Mouse (Mus musculus) heart, embryonic 11.5 days (tissue): ENCODE results near the gene Fcgrt. TPM values are rescaled to one million over a fixed set of nuclear protein-coding genes. Genes with fewer than 3 reads are reported as not detected.
A peak's percentile ranks its signal among the peaks of the same experiment; 100 is the strongest.
"Not testable (repeated sequence)": the region's sequence is repeated elsewhere in the genome, so short reads cannot be mapped to it uniquely, and the experiment has no call there.

ENCODE experiments used
- ATAC-seq: fragments of 200-750 bp; cut with Nextera tagmentation; replicated peaks from 2 replicates; pipeline ENCODE4 v1.8.0; 2017; ENCODE audit warnings: moderate library complexity; ENCODE audit not compliant: insufficient number of reproducible peaks, low FRiP score, low TSS enrichment
- H3K27ac ChIP-seq: fragments of 300-500 bp; sonication (generic); 2 replicates; pipeline ENCODE4 v1.5.1; 2014; ENCODE audit warnings: mild to moderate bottlenecking, low read depth, low read length
- H3K27me3 ChIP-seq: fragments of 300-500 bp; sonication (generic); 2 replicates; pipeline ENCODE4 v1.6.1; 2014; ENCODE audit warnings: mild to moderate bottlenecking, low read length, mixed read lengths; ENCODE audit not compliant: control insufficient read depth, insufficient read depth
- H3K36me3 ChIP-seq: fragments of 300-500 bp; sonication (generic); 2 replicates; pipeline ENCODE4 v1.6.1; 2014; ENCODE audit warnings: mild to moderate bottlenecking, low read length, moderate library complexity, mixed read lengths; ENCODE audit not compliant: control insufficient read depth, insufficient read depth
- H3K4me1 ChIP-seq: fragments of 300-500 bp; sonication (generic); 2 replicates; pipeline ENCODE4 v1.6.1; 2014; ENCODE audit warnings: low read length; ENCODE audit not compliant: control insufficient read depth, insufficient read depth
- H3K4me2 ChIP-seq: fragments of 300-500 bp; sonication (generic); 2 replicates; pipeline ENCODE4 v1.6.1; 2014; ENCODE audit warnings: mild to moderate bottlenecking, moderate library complexity
- H3K4me3 ChIP-seq: fragments of 300-500 bp; sonication (generic); 2 replicates; pipeline ENCODE4 v1.5.1; 2014; ENCODE audit warnings: low read depth, low read length
- H3K9ac ChIP-seq: fragments of 300-500 bp; sonication (generic); 2 replicates; pipeline ENCODE4 v1.6.1; 2014; ENCODE audit warnings: mild to moderate bottlenecking, low read depth, low read length, moderate library complexity
- H3K9me3 ChIP-seq: fragments of 300-500 bp; sonication (generic); replicated peaks from 2 replicates; pipeline ENCODE4 v1.6.1; 2016; ENCODE audit warnings: low read length; ENCODE audit not compliant: control insufficient read depth
- WGBS: fragments of 180-500 bp; shearing (Covaris S2); extraction: QIAGEN DNeasy Blood & Tissue Kit; methylation state at CpG from one replicate; pipeline ENCODE4 v1.1.7; 2014; ENCODE audit not compliant: insufficient replicate concordance; 5-methylcytosine and 5-hydroxymethylcytosine counted together
- polyA plus RNA-seq: library from polyadenylated mRNA; unstranded; fragments of >200 nt; fragmentation: Nextera tagmentation; extraction: Ambion mirVana; gene quantifications from 2 replicates; pipeline ENCODE4 v1.2.1, GENCODE M21; 2014

Gene Fcgrt
- polyA plus RNA-seq: 15.1 and 20.5 TPM in 2 replicates

GRCm38 (mm10) chr7:45103652-45104180 lies at the start of gene Fcgrt:
Fcgrt (minus strand) TSS chr7:45103851.
- H3K36me3 ChIP-seq: no peaks in the 10 kb centered on the region
- H3K4me2 ChIP-seq: peak within 1 kb of the TSS; percentile 36
- ATAC-seq: peak; percentile 68
- H3K4me3 ChIP-seq: no peak within 1 kb of the TSS
- peaks cover 10% of the 10 kb centered on the region for H3K4me1 ChIP-seq
- H3K27ac ChIP-seq: peak within 1 kb of the TSS; percentile 73
- peak within 1 kb of the TSS; percentile 54 for H3K9ac ChIP-seq
- no peaks in the 10 kb centered on the region for H3K27me3 ChIP-seq
- WGBS: 48% methylated on average over 7 of the region's 7 CpGs
- no peaks in the 10 kb centered on the region for H3K9me3 ChIP-seq

- not testable (repeated sequence) for H3K9me3 ChIP-seq, H3K4me3 ChIP-seq, H3K27ac ChIP-seq, H3K9ac ChIP-seq, H3K4me1 ChIP-seq, H3K27me3 ChIP-seq, ATAC-seq, H3K36me3 ChIP-seq
- 85% methylated on average over 2 of the region's 2 CpGs for WGBS
- peak overlapping the region; percentile 91 for H3K4me2 ChIP-seq
Observed at GRCm38 (mm10) chr7:45153052-45153451, 49.4 kb upstream of the Fcgrt start.

- Histone ChIP-seq H3K4me1 (peaks cover 3% of the 10 kb centered on the region), H3K9ac (no peak overlapping the region), H3K9me3 (no peaks in the 10 kb centered on the region), H3K4me3 (no peak overlapping the region), H3K4me2 (no peak overlapping the region), H3K27me3 (no peaks in the 10 kb centered on the region), H3K36me3 (no peaks in the 10 kb centered on the region), H3K27ac (no peak overlapping the region)
- WGBS: 53% methylated on average over 11 of the region's 11 CpGs
- no peak for ATAC-seq
Observed at GRCm38 (mm10) chr7:45151303-45151702, 47.7 kb upstream of the Fcgrt start.

GRCm38 (mm10) chr7:45150321-45150720 lies 46.7 kb upstream of the Fcgrt start:
- H3K27me3 ChIP-seq: no peaks in the 10 kb centered on the region
- WGBS: 60% methylated on average over 4 of the region's 4 CpGs
- H3K4me3 ChIP-seq: no peak overlapping the region
- H3K4me1 ChIP-seq: peaks cover 3% of the 10 kb centered on the region
- H3K27ac ChIP-seq: no peak overlapping the region
- H3K4me2 ChIP-seq: no peak overlapping the region
- no peak overlapping the region for H3K9ac ChIP-seq
- no peaks in the 10 kb centered on the region for H3K9me3 ChIP-seq
- peaks cover 2% of the 10 kb centered on the region for H3K36me3 ChIP-seq
- no peak for ATAC-seq

- peaks cover 3% of the 10 kb centered on the region for H3K36me3 ChIP-seq
- no peaks in the 10 kb centered on the region for H3K9me3 ChIP-seq
- no peaks in the 10 kb centered on the region for H3K27me3 ChIP-seq
- no peak for ATAC-seq
- no peak overlapping the region for H3K27ac ChIP-seq
- H3K4me1 ChIP-seq: peaks cover 3% of the 10 kb centered on the region; the same call in 1 of the 2 replicates
- no peak overlapping the region for H3K4me2 ChIP-seq
- 66% methylated on average over 6 of the region's 6 CpGs for WGBS
- H3K4me3 ChIP-seq: no peak overlapping the region
- H3K9ac ChIP-seq: no peak overlapping the region
Observed at GRCm38 (mm10) chr7:45149545-45149944, 45.9 kb upstream of the Fcgrt start.

- no peaks in the 10 kb centered on the region for H3K27me3 ChIP-seq
- 0 out of 2 replicates have a peak overlapping the region, but pooled peaks have one; percentile 1 for H3K9ac ChIP-seq
- H3K9me3 ChIP-seq: no peaks in the 10 kb centered on the region
- no peak for ATAC-seq
- no peak overlapping the region for H3K4me3 ChIP-seq
- H3K4me2 ChIP-seq: no peak overlapping the region
- 0 out of 2 replicates have a peak overlapping the region, but pooled peaks have one; percentile 15 for H3K27ac ChIP-seq
- peaks cover 3% of the 10 kb centered on the region; the same call in 1 of the 2 replicates for H3K4me1 ChIP-seq
- 39% methylated on average over 4 of the region's 4 CpGs for WGBS
- peaks cover 3% of the 10 kb centered on the region for H3K36me3 ChIP-seq
Observed at GRCm38 (mm10) chr7:45148534-45149098, 45.0 kb upstream of the Fcgrt start.

GRCm38 (mm10) chr7:45147899-45148298 lies 44.2 kb upstream of the Fcgrt start:
- no peak overlapping the region for H3K27ac ChIP-seq
- H3K27me3 ChIP-seq: no peaks in the 10 kb centered on the region
- H3K9ac ChIP-seq: no peak overlapping the region
- H3K9me3 ChIP-seq: no peaks in the 10 kb centered on the region
- H3K36me3 ChIP-seq: peaks cover 3% of the 10 kb centered on the region
- ATAC-seq: no peak
- H3K4me3 ChIP-seq: no peak overlapping the region
- no peak overlapping the region for H3K4me2 ChIP-seq
- 79% methylated on average over 11 of the region's 11 CpGs for WGBS
- H3K4me1 ChIP-seq: peaks cover 3% of the 10 kb centered on the region; the same call in 1 of the 2 replicates

GRCm38 (mm10) chr7:45147267-45147666 lies 43.6 kb upstream of the Fcgrt start:
- Histone ChIP-seq H3K4me2 (no peak overlapping the region), H3K9me3 (no peaks in the 10 kb centered on the region), H3K36me3 (peaks cover 3% of the 10 kb centered on the region), H3K27ac (no peak overlapping the region), H3K9ac (no peak overlapping the region), H3K4me3 (no peak overlapping the region), H3K27me3 (no peaks in the 10 kb centered on the region), H3K4me1 (peaks cover 3% of the 10 kb centered on the region; the same call in 1 of the 2 replicates)
- 90% methylated on average over 11 of the region's 11 CpGs for WGBS
- ATAC-seq: no peak

- peaks cover under 1% of the 10 kb centered on the region; the same call in 1 of the 2 replicates for H3K4me1 ChIP-seq
- H3K4me3 ChIP-seq: no peak overlapping the region
- no peak overlapping the region for H3K4me2 ChIP-seq
- H3K36me3 ChIP-seq: peaks cover 3% of the 10 kb centered on the region
- ATAC-seq: no peak
- no peak overlapping the region for H3K27ac ChIP-seq
- H3K9ac ChIP-seq: no peak overlapping the region
- H3K9me3 ChIP-seq: no peaks in the 10 kb centered on the region
- H3K27me3 ChIP-seq: no peaks in the 10 kb centered on the region
- WGBS: 93% methylated on average over 8 of the region's 8 CpGs
Observed at GRCm38 (mm10) chr7:45145460-45145859, 41.8 kb upstream of the Fcgrt start.
